Mouse (Mus musculus) ovary, postnatal 10 days (tissue): ENCODE measurements around the gene Ywhah.
"Not testable (repeated sequence)": the region's sequence is repeated elsewhere in the genome, so short reads cannot be mapped to it uniquely, and the experiment has no call there.

ENCODE experiments used
- DNase-seq: peaks from one replicate; pipeline ENCODE4 v3.0.0; 2022; ENCODE audit warnings: low spot score

Ywhah gene

DNA sequence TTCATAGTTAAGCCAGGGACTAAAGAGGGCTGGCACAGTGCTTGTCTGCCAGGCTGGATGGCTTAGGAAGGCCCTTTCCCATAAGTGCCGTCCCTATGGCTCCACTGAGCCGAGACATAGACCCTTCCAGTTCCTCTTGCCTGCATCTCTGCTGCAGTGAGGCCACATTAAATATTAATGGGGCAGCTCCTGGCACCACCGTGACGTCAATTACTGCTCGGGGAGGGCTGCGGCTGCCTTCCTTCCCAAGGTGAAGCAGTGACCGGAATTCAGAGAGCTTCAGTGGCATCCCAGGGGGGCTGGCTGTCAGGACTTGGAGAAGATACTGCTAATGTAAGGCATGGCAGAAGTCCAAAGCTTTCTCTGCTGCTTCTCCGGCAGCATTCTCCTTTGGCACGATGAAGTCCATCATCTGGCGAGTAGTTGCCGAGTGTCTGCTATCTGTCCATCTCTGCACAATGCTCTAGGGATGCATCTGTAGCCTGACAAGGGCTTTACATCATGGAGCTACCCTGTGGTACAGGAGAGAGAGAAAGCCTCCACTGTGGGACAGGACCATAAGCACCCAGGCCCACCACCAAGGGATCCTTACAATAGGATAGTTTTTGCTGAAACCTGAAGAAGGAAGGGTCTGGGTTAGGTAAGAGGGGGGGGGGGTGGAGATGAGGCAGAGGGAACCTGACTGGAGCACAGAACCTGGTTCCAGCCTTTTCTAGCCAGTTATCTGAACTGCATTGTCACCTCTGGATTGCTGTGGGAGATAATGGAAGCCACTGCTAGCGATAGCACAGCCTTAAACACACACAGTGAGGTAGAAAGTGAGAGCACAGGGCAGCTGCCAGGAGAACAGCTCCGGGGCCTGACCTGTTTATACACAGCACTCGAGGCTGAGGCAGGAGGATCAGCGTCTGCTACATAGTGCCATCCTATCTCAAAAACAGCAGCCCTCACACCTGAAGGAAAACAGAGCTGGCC is 7.2 kb upstream of the Ywhah start:
- DNase-seq: no peak

DNA sequence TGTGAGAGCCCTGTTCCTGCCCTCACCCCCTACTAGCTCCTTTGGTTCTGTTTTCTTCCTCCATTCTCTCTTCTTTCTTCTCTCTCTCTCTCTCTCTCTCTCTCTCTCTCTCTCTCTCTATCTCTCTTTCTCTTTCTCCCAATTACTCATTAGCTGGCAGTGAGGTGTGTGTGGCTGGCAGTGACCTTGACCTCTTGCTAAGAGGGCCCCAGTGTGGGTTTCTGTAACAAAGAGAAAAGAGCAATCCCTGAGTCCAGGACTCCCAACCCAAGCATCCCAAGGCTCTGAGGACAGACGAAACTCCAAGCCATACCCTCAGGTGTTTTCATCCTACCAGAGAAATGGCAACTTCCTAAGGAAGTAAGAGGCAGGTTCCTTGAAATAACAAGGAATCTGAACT is 4.5 kb upstream of the Ywhah start:
- DNase-seq: no peak

DNA sequence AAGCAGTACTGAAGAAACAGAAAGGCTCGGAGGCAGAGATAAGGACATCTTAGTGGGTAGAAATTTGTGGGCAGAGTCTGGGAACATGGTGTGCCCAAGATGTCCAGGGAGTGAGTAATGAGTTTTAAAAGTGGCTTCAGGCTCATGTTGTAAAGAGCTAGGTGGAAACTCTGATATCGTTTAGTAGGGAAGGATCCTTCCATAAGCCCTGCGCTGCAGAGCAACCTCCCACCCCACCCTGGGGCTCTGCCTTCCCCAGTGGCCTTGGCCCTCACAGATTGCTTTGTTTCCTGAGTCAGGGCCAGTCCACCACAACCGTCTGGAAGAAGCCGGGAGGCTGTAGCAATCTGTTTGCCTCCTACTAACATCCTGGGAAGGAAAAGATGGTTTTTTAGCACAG is 3.0 kb upstream of the Ywhah start:
- no peak for DNase-seq

DNA sequence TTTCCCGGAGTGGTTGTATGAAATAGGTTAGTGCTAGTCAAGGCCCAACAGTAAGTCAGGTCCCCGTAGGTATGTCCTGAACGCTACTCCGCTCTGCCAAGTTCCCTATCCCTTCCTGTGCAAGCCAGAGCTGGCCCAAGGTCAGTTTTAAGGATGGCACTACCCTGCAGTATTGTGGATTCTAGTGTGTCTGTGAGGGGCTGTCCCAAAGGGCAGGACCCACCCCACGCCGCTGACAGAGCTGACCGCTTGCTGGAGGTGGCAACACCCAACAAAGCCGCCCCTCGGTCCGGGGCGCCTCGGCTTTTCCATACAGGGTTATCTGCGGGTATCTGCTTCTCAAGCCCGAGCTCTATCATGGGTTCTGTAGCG is 441 bp upstream of the Ywhah start:
- DNase-seq: no peak

DNA sequence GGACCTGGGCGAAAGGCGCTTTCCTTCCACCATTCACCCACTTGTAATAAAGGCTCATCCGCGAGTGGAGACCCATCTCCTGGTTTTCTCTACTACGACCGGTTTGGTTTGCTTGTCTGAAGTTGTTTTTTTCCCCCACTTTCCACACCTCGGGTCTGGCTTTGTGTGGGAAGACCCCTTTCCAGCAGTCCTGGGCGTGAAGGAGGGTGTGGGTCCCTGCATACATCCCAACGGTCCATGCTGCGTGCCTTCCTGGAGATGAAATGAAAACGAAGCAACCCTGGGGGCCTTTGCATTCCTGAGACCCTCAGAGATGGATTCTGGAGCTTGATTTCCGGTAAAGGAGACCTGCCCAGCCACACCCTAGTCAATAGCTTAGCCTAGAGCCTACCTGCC is 808 bp downstream of the Ywhah start:
- no peak for DNase-seq

DNA sequence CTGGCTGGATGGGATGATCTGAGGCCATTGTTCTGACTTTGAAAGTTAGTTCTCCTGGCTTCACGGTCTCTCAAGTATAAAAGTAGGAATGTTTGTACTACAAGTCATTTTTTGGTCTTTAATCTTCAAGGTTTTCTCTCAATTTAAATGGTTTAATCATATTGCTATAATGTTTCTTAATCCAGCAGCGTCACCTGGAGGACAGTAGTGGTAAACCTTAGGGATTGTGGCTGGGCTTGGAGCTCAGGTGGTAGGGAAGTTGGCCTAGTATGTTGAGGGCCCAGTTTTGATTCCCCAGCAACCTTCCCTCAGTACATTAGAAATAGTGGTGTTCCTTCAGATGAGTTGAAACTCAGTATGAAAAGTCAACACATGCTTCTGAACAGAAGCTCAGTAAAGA is 3.0 kb downstream of the Ywhah start:
- DNase-seq: no peak

DNA sequence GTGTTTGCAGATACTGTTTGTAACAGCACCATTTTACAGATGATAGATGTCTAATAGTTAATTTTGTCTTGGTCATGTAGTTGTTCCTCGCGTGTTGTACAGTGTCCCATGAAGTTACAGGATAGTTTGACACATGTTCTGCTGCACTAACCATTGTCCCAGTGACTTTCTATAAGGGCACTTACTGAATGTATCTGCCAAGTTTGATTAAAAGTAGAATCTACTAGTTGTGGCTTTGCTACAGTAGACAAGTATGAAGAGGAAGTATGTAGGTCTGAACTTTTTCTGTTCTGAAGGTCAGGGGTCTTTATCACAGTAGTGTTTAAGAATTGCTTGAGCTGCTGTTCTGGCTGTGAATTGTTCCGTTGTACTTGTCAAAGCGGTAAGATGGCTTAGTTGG is 4.7 kb downstream of the Ywhah start:
- DNase-seq: no peak

DNA sequence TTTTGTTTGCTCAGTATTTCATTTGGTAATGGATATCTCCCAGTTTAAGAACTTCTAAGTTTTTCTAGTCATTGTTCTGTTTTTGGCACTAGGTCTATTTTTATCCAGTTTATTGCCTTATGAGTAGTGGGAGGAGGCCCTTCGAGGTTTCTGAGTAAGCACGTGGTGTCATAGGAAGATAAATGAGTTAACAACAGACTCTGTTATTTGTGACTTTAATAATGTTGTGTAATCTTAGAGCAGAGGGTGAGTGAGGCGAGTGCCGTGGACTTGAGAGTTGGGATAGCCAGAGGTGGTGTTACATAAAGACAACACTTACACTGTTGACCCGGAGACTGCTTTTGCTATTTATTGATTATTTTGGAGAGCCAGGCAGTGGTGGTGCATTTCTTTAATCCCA is 5.9 kb downstream of the Ywhah start:
- no peak for DNase-seq

DNA sequence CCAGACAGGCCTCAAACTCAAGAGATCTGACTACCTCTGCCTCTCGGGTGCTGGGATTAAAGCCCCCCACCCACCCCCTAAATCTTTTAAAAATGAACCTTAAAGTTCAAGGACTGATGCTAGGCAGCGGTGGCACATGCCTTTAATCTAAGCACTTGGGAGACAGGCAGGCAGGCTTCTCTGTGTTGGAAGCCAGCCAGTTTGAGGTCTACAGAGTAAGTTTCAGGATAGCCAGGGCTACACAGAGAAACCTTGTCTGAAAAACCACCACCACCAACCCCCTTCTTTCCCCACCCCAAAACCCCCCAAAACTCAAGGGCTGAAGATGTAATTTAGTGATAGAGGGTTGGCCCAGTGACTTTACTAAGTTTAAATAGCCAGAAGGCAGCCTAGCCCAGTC is 10.0 kb downstream of the Ywhah start:
- no peak for DNase-seq

DNA sequence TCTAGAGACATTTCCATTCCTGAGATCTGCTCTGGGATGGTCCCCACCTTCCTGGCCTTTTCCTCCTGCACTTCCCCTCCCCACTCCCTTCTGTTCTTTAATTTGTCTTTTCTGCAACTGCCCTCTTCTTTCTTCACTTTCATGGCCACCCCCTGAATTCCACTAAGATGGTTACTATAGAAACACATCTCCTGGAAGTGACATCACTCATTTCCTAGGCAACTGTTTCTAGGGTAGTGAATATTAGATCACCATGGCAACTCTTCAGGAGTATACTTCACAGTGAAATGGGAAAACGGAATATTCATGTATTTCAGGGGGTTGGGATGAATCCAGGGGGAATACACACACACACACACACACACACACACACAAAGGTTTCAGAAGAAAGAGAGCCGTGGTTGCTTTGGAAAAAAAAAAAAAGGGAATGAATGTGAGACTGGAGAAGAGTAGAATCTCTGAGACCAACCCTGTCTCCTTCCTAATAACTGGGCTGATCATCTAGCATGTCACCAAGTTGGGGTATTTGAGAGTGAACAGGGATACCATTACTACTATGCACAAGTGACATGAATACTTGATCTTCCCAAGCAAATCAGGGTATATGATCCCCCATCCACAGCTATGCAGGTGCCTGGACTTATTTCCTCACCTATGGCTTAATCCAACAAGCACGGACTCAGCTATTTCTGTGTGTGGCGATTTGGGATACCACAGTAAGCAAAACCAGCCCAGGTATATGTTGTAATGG is 12.0 kb downstream of the Ywhah start:
- no peak for DNase-seq

DNA sequence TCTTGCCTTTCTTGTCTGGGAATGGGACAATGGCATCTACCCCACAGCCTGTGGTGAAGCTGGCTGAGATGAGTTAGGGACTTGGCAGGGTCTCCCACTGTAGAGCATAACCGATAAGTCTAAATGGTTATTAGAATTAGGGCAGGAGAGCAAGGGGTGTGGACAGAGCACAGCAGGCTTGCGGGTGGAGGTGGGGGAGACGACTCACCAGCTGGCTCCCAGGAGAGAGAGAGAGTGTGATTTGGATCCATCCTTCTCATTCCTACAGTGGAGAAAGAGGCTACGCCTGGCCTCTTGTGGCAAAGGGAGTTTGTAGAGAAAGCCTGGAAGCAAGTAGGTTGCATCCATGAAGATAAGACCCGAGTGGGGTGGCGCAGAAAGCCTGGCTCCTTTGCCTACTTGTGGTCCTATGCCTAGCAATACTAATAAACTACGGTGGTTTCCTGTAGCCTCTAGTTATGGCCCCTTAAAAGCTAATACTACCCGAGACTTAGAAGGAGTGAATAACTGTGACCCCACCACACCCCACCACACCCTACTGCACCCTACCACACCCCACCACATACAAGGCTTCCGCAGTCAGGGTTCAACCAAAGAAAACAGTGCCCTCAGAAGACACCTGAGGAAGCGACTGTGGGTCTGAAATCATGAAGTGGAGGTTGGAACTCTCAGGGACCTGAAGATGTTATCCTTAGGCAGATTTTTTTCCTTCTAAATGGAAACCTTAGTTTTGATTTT is 13.6 kb downstream of the Ywhah start:
- DNase-seq: no peak

DNA sequence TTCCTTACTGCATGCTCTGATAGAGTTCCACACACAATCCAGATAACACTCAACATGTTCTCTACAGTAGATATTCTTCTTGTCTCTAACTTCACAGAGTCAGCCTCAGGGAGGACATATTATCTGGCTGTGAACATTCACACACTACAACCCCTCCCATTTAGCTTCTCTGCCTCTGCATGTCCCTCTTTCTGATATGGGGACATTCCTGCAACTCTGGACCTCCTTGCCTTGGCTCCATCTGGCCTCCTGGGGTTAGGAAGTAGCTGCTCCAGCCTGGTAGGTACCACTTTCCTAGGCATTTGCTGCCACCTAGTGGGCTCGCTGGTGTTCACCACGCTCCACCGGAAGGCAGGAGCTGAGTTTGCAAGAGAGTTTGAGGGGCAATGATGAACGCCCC is 14.5 kb downstream of the Ywhah start:
- peak; percentile 52 for DNase-seq

DNA sequence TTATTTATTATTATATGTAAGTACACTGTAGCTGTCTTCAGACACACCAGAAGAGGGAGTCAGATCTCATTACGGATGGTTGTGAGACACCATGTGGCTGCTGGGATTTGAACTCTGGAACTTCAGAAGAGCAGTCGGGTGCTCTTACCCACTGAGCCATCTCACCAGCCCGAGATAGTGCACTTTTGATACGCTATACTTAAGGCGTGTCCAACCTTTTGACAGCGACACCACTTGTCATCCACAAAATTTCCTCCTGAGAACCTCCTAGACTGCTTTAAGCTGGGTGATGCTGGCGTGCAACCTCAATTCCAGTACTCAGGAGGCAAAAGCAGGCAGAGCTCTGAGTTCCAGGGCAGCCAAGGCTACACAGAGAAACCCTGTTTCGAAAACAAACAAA is 15.0 kb downstream of the Ywhah start:
- DNase-seq: not testable (repeated sequence)

DNA sequence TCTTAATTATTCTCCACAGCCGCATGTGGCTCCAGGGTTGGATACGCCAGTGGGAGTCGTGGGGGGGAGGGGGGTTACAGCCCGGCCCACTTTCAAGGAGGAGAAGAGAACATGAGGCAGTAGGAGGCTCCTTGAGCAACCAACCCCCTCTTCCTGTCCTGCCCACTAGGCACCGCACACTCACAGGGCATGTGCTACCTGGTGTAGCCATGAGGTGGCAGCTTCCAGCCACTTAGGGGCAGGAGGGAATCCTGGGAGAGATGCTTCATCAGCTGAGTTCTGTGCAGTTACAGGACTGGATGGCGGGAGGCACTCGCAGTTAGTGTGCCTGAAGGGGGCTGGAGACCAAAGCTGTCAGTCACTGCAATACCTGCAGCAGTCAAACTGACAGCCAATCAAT is 15.5 kb downstream of the Ywhah start:
- no peak for DNase-seq

DNA sequence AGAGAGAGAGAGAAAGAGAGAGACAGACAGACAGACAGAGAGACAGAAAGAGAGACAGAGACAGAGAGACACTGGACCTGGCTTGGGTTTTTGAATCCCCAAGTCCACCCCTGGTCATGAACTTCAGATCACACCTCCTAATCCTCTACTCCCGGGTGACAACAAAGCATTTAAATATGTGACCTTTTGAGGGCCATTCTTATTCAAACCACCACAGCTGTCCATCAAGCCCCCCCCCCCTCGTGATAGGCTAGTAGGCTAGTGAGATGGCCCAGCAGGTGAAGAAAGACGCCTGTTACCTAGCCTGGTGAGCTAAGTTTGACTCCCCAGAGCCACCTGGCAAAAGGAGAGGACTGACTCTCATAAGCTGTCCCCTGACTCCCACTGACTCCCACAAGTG is 16.3 kb downstream of the Ywhah start:
- no peak for DNase-seq

DNA sequence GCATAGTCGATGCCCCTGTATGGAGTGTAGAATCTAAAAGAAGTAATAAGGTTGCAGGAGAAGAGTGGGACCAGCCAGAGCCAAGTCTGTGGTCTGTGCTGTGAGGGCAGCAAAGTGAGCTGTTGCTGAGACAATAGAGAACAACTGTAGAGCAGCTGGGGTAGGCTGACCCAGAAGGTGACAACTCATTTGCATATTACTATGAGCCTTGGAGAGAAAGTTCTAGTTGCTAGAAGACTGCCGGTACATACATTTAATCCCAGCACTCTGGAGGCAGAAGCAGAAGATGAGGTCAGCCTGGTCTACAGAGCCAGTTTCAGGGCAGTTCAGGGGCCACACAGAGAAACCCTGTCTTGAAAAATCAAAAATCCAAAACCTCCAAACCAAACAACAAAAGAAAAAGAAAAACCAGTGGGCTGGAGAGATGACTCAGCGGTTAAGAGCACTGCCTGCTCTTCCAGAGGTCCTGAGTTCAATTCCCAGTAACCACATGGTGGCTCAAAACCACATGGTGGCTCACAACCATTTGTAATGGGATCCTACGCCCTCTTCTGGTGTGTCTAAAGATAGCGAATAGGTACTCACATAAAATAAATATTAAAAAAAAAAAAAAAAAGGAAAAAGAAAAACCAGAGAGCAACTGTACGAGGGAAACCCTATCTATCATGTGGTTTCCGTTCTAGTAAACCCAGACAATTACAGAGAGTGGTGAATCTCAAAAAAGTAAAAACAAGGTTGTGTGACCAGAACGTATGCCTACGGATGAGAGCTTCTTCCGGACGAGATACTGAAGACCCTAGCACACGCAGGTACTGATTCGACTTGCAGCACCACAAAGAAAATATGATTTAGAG is 20.3 kb downstream of the Ywhah start:
- DNase-seq: no peak

DNA sequence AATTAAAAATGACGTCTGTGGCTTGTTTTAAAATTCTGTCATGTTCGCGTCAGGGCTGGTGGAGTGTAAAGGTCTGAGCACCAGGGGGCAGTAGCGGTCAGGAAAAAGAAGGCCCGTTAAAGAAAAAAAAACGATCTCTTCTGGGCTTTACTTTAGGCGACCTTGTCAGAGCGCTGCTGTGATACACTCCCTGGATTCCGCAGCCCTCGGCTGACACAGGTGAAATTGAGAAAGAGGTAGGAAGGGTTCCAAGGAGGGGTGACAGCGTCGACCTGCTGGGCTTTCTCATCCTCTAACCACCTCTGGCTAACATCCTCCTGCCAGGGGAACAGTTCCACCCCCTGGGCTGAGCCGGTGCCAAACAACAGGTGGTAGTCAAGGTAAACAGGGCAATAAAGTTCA is 20.9 kb downstream of the Ywhah start:
- peak; percentile 36 for DNase-seq

DNA sequence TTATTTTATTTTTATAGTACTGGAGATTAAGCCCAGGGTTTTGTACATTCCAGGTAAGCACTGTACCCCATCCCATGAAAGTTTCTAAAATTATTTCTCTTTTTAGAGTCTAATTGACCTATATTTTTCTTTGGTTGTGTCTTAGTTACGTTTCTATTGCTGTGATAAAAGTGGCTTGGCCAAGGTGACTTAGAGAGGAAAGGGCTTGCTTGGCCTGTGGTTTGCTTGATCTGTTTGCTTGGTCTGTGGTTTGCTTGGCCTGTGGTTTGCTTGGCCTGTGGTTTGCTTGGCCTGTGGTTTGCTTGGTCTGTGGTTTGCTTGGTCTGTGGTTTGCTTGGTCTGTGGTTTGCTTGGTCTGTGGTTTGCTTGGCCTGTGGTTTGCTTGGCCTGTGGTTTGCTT is 22.1 kb downstream of the Ywhah start:
- DNase-seq: not testable (repeated sequence)

DNA sequence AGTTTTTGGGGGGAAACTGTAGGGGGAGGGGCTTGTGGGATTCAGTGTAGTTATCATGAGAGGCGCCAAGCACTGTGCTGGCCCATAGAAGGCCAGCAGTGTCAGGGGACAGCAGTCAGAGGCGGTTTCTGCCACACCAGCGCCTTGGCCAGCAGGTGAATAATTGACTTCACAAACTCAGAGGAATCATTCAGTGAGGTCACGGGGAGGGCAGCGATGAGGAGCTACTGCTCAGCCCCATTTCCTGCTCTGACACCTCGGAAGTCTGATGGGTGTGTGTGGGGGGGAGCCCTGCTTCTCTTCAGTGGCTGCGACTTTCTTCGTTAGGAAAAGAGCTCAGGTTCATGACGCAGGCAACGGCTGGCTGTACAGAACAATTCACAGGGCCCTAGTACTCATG is 24.8 kb downstream of the Ywhah start:
- no peak for DNase-seq

DNA sequence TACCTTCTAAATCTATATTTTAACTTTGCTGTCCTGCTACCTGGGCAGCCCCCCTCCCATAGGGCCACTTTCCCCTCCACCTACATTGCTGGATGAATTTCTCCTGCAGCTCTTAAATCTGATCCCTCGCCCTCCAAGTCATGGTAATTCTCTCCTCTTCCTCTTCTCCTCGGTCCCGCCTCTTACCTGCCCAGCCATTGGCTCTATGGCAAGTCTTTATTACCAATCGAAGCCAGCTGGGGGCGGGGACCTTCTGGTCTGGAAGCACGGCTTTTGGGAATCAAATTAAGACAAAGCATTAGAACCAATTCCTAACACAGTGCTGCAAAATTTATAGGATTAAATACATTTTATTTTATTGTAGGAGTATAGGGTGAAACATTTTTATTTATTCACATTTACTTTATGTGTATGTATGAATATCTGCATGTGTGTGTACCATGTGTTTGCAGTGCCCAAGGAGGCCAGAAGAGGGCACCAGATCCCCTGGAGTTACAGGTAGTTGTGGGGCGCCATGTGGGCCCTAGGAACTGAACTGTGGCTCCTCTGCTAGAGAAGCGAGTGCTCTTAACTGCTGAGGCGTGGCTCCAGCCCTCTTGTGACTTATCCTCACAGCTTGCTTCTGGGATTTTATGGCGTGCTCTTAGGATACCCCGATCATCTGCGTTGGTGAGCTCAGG is 26.2 kb downstream of the Ywhah start:
- DNase-seq: no peak

DNA sequence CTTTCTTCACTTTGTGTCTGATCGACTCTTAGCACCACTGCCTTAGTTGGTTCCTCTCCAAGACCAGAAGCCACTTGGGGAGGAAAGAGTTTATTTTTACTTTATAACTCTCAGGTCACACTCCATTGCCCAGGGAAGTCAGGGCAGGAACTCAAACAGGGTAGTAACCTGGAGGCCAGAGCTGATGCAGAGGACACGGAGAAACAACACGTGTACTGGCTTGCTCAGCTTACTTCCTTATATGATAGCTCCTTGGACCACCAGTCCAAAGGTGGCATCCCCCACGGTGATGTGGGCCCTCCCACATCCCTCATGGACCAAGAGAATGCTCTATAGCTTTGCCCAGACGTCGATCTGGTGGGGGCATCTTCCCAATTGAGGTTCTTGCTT is 26.7 kb downstream of the Ywhah start:
- no peak for DNase-seq
